Mouse (Mus musculus) midbrain, embryonic 15.5 days (tissue): ENCODE measurements around the gene Commd3. TPM values are rescaled to one million over a fixed set of nuclear protein-coding genes. Genes with fewer than 3 reads are reported as not detected.

Experiments
- ATAC-seq: fragments of 200-750 bp; cut with Nextera tagmentation; replicated peaks from 2 replicates; pipeline ENCODE4 v1.8.0; 2017; ENCODE audit warnings: moderate TSS enrichment
- H3K27ac ChIP-seq: fragments of 300-500 bp; sonication (generic); 2 replicates; pipeline ENCODE4 v1.5.1; 2015; ENCODE audit warnings: mild to moderate bottlenecking, inconsistent platforms
- H3K27me3 ChIP-seq: fragments of 300-500 bp; sonication (generic); replicated peaks from 2 replicates; pipeline ENCODE4 v1.6.1; 2015; ENCODE audit warnings: inconsistent platforms
- H3K36me3 ChIP-seq: fragments of 300-500 bp; sonication (generic); replicated peaks from 2 replicates; pipeline ENCODE4 v1.6.1; 2015; ENCODE audit warnings: inconsistent platforms
- H3K4me1 ChIP-seq: fragments of 300-500 bp; sonication (generic); 2 replicates; pipeline ENCODE4 v1.6.1; 2015; ENCODE audit warnings: inconsistent platforms
- H3K4me2 ChIP-seq: fragments of 300-500 bp; sonication (generic); 2 replicates; pipeline ENCODE4 v1.6.1; 2015; ENCODE audit warnings: inconsistent platforms, mild to moderate bottlenecking, moderate library complexity
- H3K4me3 ChIP-seq: fragments of 300-500 bp; sonication (generic); 2 replicates; pipeline ENCODE4 v1.5.1; 2015; ENCODE audit warnings: mild to moderate bottlenecking, inconsistent platforms
- H3K9ac ChIP-seq: fragments of 300-500 bp; sonication (generic); 2 replicates; pipeline ENCODE4 v1.6.1; 2015; ENCODE audit warnings: mild to moderate bottlenecking, inconsistent platforms
- H3K9me3 ChIP-seq: fragments of 300-500 bp; sonication (generic); 2 replicates; pipeline ENCODE4 v1.6.1; 2016; ENCODE audit warnings: inconsistent platforms
- WGBS: fragments of 180-500 bp; shearing (Covaris S2); methylation state at CpG from one replicate; pipeline ENCODE4 v1.1.7; 2015; ENCODE audit warnings: mixed read lengths; 5-methylcytosine and 5-hydroxymethylcytosine counted together
- polyA plus RNA-seq: library from polyadenylated mRNA; unstranded; fragments of >200 nt; fragmentation: Nextera tagmentation; extraction: Ambion mirVana; gene quantifications from 2 replicates; pipeline ENCODE4 v1.2.1, GENCODE M21; 2015

Gene Commd3
- polyA plus RNA-seq, 1 experiment from 2014 or later = 179 TPM

GRCm38 (mm10) chr2:18689064-18689921 is 17.1 kb downstream of the Commd3 start:
- Histone ChIP-seq H3K4me2 (peak overlapping the region; percentile 74), H3K4me1 (peaks cover 28% of the 10 kb centered on the region), H3K9me3 (no peaks in the 10 kb centered on the region), H3K4me3 (peak overlapping the region; percentile 44), H3K36me3 (peaks cover 3% of the 10 kb centered on the region; the same call in 1 of the 2 replicates), H3K9ac (no peak overlapping the region), H3K27me3 (peaks cover 49% of the 10 kb centered on the region), H3K27ac (no peak overlapping the region)
- WGBS = 1% methylated on average over 51 of the region's 51 CpGs
- ATAC-seq = peak; percentile 38

- WGBS = under 1% methylated on average over 57 of the region's 58 CpGs
- Histone ChIP-seq H3K27me3 (peaks cover 47% of the 10 kb centered on the region), H3K4me2 (peak overlapping the region; percentile 74)
Measured at GRCm38 (mm10) chr2:18690055-18690691, 18.0 kb downstream of the Commd3 start.

GRCm38 (mm10) chr2:18690756-18691155 is 18.6 kb downstream of the Commd3 start:
- no peak overlapping the region for H3K27ac ChIP-seq
- peaks cover 33% of the 10 kb centered on the region for H3K4me1 ChIP-seq
- no peaks in the 10 kb centered on the region for H3K36me3 ChIP-seq
- peaks cover 49% of the 10 kb centered on the region for H3K27me3 ChIP-seq
- H3K9ac ChIP-seq = no peak overlapping the region
- ATAC-seq = no peak
- WGBS = 2% methylated on average over 9 of the region's 9 CpGs
- peak overlapping the region; percentile 44 for H3K4me3 ChIP-seq
- no peaks in the 10 kb centered on the region for H3K9me3 ChIP-seq
- peak overlapping the region; percentile 74; the same call in 1 of the 2 replicates for H3K4me2 ChIP-seq

More at GRCm38 (mm10) chr2:18690055-18690691, 18.0 kb downstream of the Commd3 start:
- Histone ChIP-seq H3K27ac (no peak overlapping the region), H3K9ac (peak overlapping the region; percentile 43), H3K4me1 (peaks cover 33% of the 10 kb centered on the region), H3K4me3 (peak overlapping the region; percentile 44), H3K9me3 (no peaks in the 10 kb centered on the region), H3K36me3 (no peaks in the 10 kb centered on the region)
- ATAC-seq = peak; percentile 77

GRCm38 (mm10) chr2:18692031-18692430 is 19.8 kb downstream of the Commd3 start:
- Histone ChIP-seq H3K27me3 (peaks cover 47% of the 10 kb centered on the region), H3K9me3 (no peaks in the 10 kb centered on the region), H3K36me3 (no peaks in the 10 kb centered on the region), H3K4me1 (peaks cover 33% of the 10 kb centered on the region), H3K4me3 (no peak overlapping the region), H3K9ac (no peak overlapping the region), H3K27ac (no peak overlapping the region), H3K4me2 (no peak overlapping the region)
- ATAC-seq = no peak

- Histone ChIP-seq H3K4me3 (no peak overlapping the region), H3K4me2 (no peak overlapping the region), H3K27ac (no peak overlapping the region), H3K36me3 (no peaks in the 10 kb centered on the region), H3K27me3 (peaks cover 42% of the 10 kb centered on the region), H3K4me1 (peaks cover 33% of the 10 kb centered on the region), H3K9ac (no peak overlapping the region), H3K9me3 (no peaks in the 10 kb centered on the region)
- ATAC-seq = no peak
- 0% methylated on average over 1 of the region's 1 CpGs for WGBS
Measured at GRCm38 (mm10) chr2:18692548-18692947, 20.4 kb downstream of the Commd3 start.

GRCm38 (mm10) chr2:18693491-18693870 is 21.3 kb downstream of the Commd3 start:
- H3K9me3 ChIP-seq = no peaks in the 10 kb centered on the region
- peak overlapping the region; percentile 67 for H3K4me2 ChIP-seq
- peaks cover 34% of the 10 kb centered on the region for H3K4me1 ChIP-seq
- H3K27me3 ChIP-seq = peaks cover 43% of the 10 kb centered on the region
- WGBS = under 1% methylated on average over 5 of the region's 5 CpGs
- H3K4me3 ChIP-seq = peak overlapping the region; percentile 43; the same call in 1 of the 2 replicates
- no peak for ATAC-seq
- no peaks in the 10 kb centered on the region for H3K36me3 ChIP-seq
- no peak overlapping the region for H3K27ac ChIP-seq
- no peak overlapping the region for H3K9ac ChIP-seq

GRCm38 (mm10) chr2:18693871-18694610 is 21.9 kb downstream of the Commd3 start, which contains the start of gene Spag6:
Spag6 (plus strand) TSS chr2:18694032.
- peak within 1 kb of the TSS; percentile 67 for H3K4me2 ChIP-seq
- no peaks in the 10 kb centered on the region for H3K36me3 ChIP-seq
- H3K4me3 ChIP-seq = peak within 1 kb of the TSS; percentile 43
- H3K9ac ChIP-seq = peak within 1 kb of the TSS; percentile 33
- H3K27ac ChIP-seq = 0 out of 2 replicates have a peak within 1 kb of the TSS, but pooled peaks have one; percentile 31
- H3K27me3 ChIP-seq = peaks cover 43% of the 10 kb centered on the region
- ATAC-seq = peak; percentile 72
- H3K9me3 ChIP-seq = no peaks in the 10 kb centered on the region
- H3K4me1 ChIP-seq = peaks cover 34% of the 10 kb centered on the region
- WGBS = under 1% methylated on average over 57 of the region's 61 CpGs

GRCm38 (mm10) chr2:18694611-18694950 is 22.4 kb downstream of the Commd3 start:
- Histone ChIP-seq H3K9ac (peak overlapping the region; percentile 33; the same call in 1 of the 2 replicates), H3K4me2 (peak overlapping the region; percentile 67), H3K36me3 (no peaks in the 10 kb centered on the region), H3K4me3 (peak overlapping the region; percentile 43), H3K4me1 (peaks cover 32% of the 10 kb centered on the region), H3K9me3 (no peaks in the 10 kb centered on the region), H3K27me3 (peaks cover 45% of the 10 kb centered on the region), H3K27ac (no peak overlapping the region)
- peak; percentile 16; the same call in 1 of the 2 replicates for ATAC-seq
- WGBS = under 1% methylated on average over 20 of the region's 20 CpGs

GRCm38 (mm10) chr2:18695163-18695562 is 23.0 kb downstream of the Commd3 start:
- peaks cover 26% of the 10 kb centered on the region for H3K4me1 ChIP-seq
- H3K27ac ChIP-seq = no peak overlapping the region
- no peak for ATAC-seq
- H3K27me3 ChIP-seq = peaks cover 51% of the 10 kb centered on the region
- H3K4me2 ChIP-seq = peak overlapping the region; percentile 67; the same call in 1 of the 2 replicates
- no peaks in the 10 kb centered on the region for H3K36me3 ChIP-seq
- no peak overlapping the region for H3K4me3 ChIP-seq
- WGBS = 2% methylated on average over 8 of the region's 8 CpGs
- no peak overlapping the region for H3K9ac ChIP-seq
- no peaks in the 10 kb centered on the region for H3K9me3 ChIP-seq

- Histone ChIP-seq H3K27ac (no peak overlapping the region), H3K9me3 (no peaks in the 10 kb centered on the region), H3K4me2 (no peak overlapping the region), H3K36me3 (no peaks in the 10 kb centered on the region), H3K4me1 (peaks cover 22% of the 10 kb centered on the region), H3K4me3 (no peak overlapping the region), H3K27me3 (peaks cover 52% of the 10 kb centered on the region), H3K9ac (no peak overlapping the region)
- WGBS = 4% methylated on average over 7 of the region's 7 CpGs
- no peak for ATAC-seq
Measured at GRCm38 (mm10) chr2:18695629-18696150, 23.5 kb downstream of the Commd3 start.

GRCm38 (mm10) chr2:18697591-18698244 is 25.5 kb downstream of the Commd3 start:
- no peak overlapping the region for H3K9ac ChIP-seq
- peaks cover 56% of the 10 kb centered on the region for H3K27me3 ChIP-seq
- no peaks in the 10 kb centered on the region for H3K9me3 ChIP-seq
- 2% methylated on average over 4 of the region's 4 CpGs for WGBS
- no peak for ATAC-seq
- no peak overlapping the region for H3K4me2 ChIP-seq
- H3K4me3 ChIP-seq = no peak overlapping the region
- H3K36me3 ChIP-seq = no peaks in the 10 kb centered on the region
- no peak overlapping the region for H3K27ac ChIP-seq
- H3K4me1 ChIP-seq = peaks cover 22% of the 10 kb centered on the region
